Mouse (Mus musculus) left cerebral cortex, adult 2 months (tissue): Measurements from ENCODE around the gene Gm10309. TPM values are rescaled to one million over a fixed set of nuclear protein-coding genes. Genes with fewer than 3 reads are reported as not detected.
"Not testable (repeated sequence)": the region's sequence is repeated elsewhere in the genome, so short reads cannot be mapped to it uniquely, and the experiment has no call there.

Experiments
- DNase-seq, 2 experiments: peaks; one replicate each; pipeline ENCODE4 v3.0.0; 2021 to 2022; ENCODE audit warnings: low spot score in 2 of 2, mixed read lengths in 1 of 2; ENCODE audit errors: extremely low spot score in 1 of 2
- H3K27ac ChIP-seq: fragments of 200-600 bp; 2 replicates; pipeline ENCODE4 v1.8.1; 2022
- H3K4me3 ChIP-seq: fragments of 200-600 bp; 2 replicates; pipeline ENCODE4 v1.8.1; 2022
- CTCF ChIP-seq: fragments of 200-600 bp; IDR thresholded peaks from 2 replicates; pipeline ENCODE4 v1.8.1; 2022; ENCODE audit warnings: antibody characterized with exemption, mild to moderate bottlenecking, moderate library complexity
- intact Hi-C: fragments of 180-260 bp; cut with DNase I; formaldehyde crosslinking; loops from one replicate; pipeline ENCODE4 v1.15.1; 2025
- total RNA-seq, 2 experiments: library from RNA; stranded (reverse); gene quantifications; 2 replicates each; pipeline ENCODE4 v1.2.3; 2021

Gm10309 gene
- total RNA-seq, 2 experiments from 2014 or later: not detected

DNA sequence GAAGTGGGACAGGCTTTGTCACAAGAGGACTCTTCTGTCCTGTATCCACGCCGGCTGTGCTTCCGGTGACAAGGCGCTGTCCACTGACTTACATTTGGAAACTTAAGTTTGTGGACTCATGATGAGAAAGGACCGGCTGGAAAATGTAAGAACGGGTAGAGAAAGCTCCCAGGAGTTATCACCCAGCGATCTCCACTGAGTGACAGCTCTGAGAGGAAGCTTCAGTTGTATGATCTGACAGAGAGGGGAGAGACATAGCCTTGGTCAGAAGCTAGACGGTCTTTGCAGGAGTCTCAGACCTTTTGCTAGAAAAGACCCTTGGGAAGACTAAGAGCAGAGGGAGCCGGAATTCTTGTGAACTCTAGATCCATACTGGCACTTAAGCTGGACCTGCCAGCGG, 15.2 kb downstream of the Gm10309 start:
- no peak for DNase-seq
- no peak for TF ChIP-seq CTCF
- Histone ChIP-seq H3K4me3 (no peak overlapping the region), H3K27ac (no peak overlapping the region)
- intact Hi-C loops: no loop called here

DNA sequence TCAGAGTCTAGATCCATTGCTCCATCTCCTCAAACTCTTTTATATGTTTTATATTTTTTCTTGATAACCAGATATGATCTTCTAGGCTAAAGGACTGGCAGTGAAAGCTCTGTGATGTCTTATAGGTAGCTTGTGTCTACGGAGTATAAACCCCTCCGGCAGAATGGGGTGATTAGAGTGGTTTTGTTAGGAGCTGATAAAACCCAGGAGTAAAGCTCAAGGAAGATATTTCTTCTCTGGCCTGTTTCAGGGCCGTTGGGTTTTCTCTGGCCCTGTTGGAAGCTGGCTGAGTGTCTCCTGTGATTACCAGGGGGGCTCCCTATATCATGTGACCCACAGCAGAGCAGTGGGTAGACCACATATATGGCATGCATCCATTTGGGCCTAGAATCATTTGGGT, 17.6 kb downstream of the Gm10309 start:
- no peak for DNase-seq
- intact Hi-C loops: no loop called here

DNA sequence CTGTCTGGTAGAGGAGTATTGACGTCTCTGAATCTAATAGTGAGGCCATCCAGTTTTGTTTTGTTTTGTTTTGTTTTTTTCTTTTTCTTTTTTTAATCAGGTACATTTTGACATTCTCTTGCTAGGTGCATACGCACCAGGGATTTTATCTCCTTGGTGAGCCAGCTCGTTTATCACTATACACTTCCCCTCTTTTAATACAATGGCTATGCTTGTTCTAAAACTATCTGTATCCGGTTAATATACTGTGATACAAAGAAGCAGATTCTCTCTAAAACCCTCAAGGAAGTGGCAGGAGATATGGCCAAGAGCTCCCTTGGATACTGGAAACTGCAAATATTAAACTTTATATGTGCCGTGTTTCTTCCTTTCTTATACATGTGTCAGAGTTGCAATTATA, 18.4 kb downstream of the Gm10309 start:
- no peak overlapping the region for H3K4me3 ChIP-seq
- intact Hi-C loops: no loop called here
- no peak overlapping the region for H3K27ac ChIP-seq
- DNase-seq: no peak
- no peak for TF ChIP-seq CTCF

More for the DNA sequence above, 17.6 kb downstream of the Gm10309 start:
- H3K4me3 ChIP-seq: no peak overlapping the region
- no peak overlapping the region for H3K27ac ChIP-seq
- no peak for TF ChIP-seq CTCF

DNA sequence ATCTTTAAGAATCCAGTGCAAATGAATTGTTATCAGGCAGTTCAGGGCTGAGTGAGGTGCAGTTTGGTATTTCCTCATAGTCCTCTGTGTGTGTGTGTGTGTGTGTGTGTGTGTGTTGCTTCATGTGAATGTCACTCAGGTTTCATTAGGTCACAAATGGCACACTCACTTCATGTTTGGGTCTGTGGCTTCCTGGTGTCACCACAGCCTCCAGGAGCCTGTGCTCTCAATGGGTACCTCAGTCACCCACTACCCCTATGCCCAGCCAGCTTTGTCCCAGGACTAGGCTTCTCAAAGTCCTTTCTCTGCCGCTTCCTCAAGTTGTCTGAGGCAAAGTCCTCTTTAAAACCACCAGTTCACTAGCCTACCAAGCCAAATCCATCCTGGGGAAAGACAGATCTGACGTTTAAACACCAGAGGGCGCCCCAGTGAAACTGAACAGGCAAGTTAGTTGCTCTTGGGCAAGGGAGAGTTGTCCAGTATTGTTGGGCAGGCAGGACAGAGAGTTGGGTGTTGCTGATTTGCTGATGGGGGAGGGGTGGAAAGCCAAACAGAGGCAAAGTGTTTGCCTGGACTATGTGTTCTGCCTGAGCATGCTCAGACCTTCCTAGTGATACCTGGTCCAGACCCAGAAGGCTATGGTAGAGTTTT, 20.8 kb downstream of the Gm10309 start:
- intact Hi-C loops: loop anchor here (2.0 kb wide), 1 partner anchor 423 kb away; no protein-coding TSS in a partner anchor
- Histone ChIP-seq H3K27ac (no peak overlapping the region), H3K4me3 (no peak overlapping the region)
- DNase-seq: peak; percentile 71 to 80
- TF ChIP-seq CTCF: peak; percentile 84

DNA sequence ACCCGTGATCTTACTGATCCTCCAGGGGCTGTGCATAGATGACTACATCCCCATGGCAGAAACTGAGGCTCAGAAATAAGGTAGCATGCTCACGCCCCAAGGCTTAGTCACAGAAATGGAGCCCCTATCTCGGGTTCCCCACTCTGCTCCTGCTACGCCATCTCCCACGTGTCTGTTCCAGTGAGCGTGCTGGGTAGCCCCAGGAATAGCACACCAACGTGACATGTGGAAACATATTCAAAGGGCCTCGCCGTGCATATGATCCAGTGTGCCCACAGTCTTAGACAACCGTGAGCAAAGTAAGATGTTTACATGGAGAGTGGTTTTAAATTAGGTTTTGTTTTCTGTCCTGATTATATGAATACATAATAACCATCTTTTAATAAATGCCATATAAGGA, 22.4 kb downstream of the Gm10309 start:
- no peak overlapping the region for H3K4me3 ChIP-seq
- intact Hi-C loops: no loop called here
- H3K27ac ChIP-seq: no peak overlapping the region
- no peak for DNase-seq
- TF ChIP-seq CTCF: no peak

DNA sequence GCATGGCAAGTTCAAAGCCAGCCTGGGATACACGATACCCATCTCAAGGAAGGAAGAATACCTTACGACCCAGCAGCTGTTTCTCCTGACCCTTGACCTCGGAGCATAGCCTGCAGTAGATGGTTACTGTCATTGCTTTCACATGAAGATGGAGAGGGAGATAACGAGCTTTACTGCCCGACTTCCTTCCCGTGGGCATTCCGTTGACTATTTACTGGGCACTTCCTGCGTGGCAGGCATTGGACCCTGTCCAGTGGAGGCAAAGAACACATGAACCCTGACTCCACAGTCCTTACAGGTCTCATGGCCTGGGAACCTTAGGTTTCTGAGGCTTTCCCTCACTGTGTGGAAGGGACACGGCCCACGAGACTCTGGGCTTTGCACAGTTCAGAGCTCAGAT, 25.6 kb downstream of the Gm10309 start:
- no peak for TF ChIP-seq CTCF
- Histone ChIP-seq H3K4me3 (no peak overlapping the region), H3K27ac (no peak overlapping the region)
- no peak for DNase-seq
- intact Hi-C loops: no loop called here

DNA sequence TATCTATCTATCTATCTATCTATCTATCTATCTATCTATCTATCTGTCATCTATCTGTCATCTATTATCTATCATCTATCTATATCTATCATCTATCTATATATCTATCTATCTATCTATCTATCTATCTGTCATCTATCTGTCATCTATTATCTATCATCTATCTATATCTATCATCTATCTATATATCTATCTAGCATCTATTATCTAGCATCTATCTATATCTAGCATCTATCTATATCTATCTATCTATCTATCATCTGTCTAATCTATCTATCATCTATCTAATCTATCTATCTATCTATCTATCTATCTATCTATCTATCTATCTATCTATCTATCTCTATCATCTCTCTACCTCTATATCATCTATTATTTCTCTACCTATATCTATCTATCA, 27.6 kb downstream of the Gm10309 start:
- H3K27ac ChIP-seq, DNase-seq, H3K4me3 ChIP-seq, intact Hi-C loops: not testable (repeated sequence)

DNA sequence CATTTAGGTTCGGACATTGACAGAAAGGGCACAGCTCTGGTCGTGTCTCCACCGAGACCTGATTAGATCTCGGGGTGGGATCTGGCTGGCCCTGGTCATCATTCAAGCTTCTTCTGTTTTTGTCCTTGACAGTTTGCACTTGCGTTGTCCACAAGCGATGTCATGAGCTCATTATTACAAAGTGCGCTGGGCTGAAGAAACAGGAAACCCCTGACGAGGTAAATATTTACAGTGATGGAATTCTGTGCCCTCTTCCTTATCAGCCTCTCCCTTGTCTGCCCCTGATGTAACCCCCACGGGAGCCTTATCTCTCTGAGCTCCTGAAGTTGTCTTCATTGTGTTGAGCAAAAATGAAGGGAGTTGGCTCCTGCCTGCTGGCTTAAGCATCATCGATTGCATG, 28.4 kb downstream of the Gm10309 start:
- TF ChIP-seq CTCF: no peak
- intact Hi-C loops: no loop called here
- Histone ChIP-seq H3K27ac (no peak overlapping the region), H3K4me3 (no peak overlapping the region)
- no peak for DNase-seq

DNA sequence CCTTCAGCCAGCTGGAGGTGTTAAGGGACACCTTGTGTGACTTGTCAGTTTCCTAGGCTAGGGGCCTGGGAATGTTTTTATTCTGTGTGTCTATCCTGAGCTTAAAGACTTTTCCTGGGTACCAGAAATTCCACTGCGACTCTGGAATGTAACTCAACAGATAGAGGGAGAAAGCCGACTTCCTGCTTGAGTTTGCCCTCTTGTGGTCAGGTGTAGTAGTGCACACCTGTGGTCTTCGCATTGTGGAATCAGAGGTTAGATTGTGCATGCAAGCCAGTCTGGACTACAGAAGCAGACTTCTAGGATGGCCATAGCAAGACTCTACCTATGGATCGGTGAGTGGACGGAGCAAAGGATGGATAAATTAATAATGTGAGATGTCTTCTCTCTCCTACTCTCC, 33.3 kb downstream of the Gm10309 start:
- H3K4me3 ChIP-seq: no peak overlapping the region
- DNase-seq: peak; percentile 46 to 60
- intact Hi-C loops: loop anchor here (5.0 kb wide), 1 partner anchor 309 kb away; no protein-coding TSS in a partner anchor
- H3K27ac ChIP-seq: no peak overlapping the region
- peak; percentile 75 for TF ChIP-seq CTCF

DNA sequence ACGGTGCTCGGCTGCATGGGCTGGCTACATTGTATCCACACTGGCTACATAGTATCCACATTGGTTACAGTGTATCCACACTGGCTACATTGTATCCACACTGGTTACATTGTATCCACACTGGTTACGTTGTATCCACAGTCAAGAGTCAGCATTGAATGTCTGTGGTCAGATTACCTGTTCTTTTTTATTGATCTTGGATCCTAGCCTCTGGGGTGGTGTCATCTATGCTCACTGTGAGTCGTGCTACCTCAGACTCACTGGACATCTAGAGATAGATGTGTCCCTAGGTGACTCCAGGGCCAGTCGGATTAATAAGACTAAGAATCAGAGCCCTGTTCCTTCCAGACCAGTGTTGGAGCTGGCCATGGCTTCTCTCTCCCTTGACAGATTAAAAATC, 34.9 kb downstream of the Gm10309 start:
- TF ChIP-seq CTCF: no peak
- no peak for DNase-seq
- intact Hi-C loops: loop anchor here (5.0 kb wide), 1 partner anchor 308 kb away; no protein-coding TSS in a partner anchor
- H3K27ac ChIP-seq: no peak overlapping the region
- H3K4me3 ChIP-seq: no peak overlapping the region

DNA sequence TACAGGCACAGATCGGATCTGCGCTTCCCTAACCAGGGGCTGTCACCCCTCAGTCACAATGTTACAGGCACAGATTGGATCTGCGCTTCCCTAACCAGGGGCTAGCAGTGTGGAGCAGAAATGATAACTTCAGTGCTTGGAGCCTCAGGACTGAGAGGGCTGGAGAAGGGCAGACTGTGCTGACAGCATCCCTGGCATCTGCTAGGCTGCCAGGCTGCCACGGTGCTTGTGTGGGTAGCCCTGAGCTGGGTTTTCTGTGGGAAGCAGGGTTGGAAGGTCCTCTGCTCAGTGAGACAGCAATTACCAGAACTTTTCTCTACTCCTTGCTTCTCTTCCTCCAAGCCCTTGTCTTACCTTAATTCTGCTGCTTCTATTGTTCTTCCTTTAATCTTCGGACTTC, 37.1 kb downstream of the Gm10309 start:
- TF ChIP-seq CTCF: no peak
- Histone ChIP-seq H3K27ac (no peak overlapping the region), H3K4me3 (no peak overlapping the region)
- intact Hi-C loops: no loop called here
- DNase-seq: no peak

DNA sequence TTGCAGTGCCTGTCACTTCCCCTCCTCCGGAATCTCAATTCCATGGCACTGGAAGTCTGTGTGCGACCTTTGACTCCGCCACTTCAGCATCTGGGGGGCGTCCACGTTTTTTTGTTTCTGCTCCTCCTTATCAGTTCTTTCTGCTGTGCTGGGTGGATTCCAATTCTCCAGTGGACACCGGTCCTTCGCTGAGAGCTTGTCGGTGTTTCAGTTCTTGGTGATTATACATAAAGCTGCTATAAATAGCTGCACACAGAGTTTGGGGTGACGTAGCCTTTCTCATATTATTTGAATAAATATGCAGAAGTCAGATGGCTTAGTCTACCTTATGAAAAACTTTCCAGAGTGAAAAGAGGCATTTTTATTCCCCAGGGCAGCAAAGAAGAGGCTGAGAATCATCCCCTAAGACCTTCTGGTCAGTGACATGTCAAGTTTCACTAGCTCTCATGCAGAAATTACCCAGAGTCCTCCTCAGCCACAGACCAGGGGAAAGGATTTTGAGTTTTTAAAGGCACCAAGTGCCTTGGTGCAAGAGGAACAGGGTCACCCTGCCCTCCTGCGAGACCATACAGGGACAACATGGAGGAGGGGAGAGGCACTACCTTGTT, 37.6 kb downstream of the Gm10309 start:
- H3K4me3 ChIP-seq: no peak overlapping the region
- H3K27ac ChIP-seq: no peak overlapping the region
- no peak for TF ChIP-seq CTCF
- DNase-seq: no peak
- intact Hi-C loops: no loop called here

DNA sequence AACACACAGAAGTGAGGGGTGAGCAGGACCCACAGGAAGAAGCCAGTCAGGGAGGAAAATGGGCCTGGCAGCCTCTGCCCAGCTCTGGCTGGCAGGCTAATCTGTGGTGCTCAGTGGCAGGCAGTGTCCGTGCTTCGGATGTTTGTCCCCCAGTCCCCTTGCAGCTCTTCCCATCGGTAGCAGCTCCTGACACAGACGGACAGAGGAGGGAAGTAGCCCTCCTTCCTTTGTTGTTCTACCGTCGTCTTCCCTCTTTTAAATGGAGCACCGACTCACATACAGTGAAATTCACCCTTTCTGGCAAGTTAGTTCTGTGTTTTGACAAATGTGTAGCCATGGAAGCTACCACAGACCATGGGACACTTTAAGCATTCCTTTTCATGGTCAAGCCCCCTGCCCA, 38.2 kb downstream of the Gm10309 start:
- Histone ChIP-seq H3K4me3 (no peak overlapping the region), H3K27ac (no peak overlapping the region)
- intact Hi-C loops: no loop called here
- no peak for TF ChIP-seq CTCF
- DNase-seq: no peak
